Mouse (Mus musculus) lung, adult 2 months (tissue): Measurements from ENCODE around the gene Ablim2.

ENCODE experiments used
- CTCF ChIP-seq: fragments of 200-500 bp; IDR thresholded peaks from 2 replicates; pipeline ENCODE4 v1.5.1; 2011; ENCODE audit warnings: mild to moderate bottlenecking, low read length, control low read depth; ENCODE audit not compliant: insufficient read depth
- POLR2A ChIP-seq: fragments of 200-500 bp; IDR thresholded peaks from 2 replicates; pipeline ENCODE4 v1.6.1; 2011; ENCODE audit warnings: low read depth, mild to moderate bottlenecking, control low read depth, low read length, borderline replicate concordance; ENCODE audit errors: extremely low read depth

GRCm38 (mm10) chr5:35719880-35720279 lies 37.8 kb upstream of the Ablim2 start:
- TF ChIP-seq CTCF (no peak), POLR2A (no peak)
